Mouse (Mus musculus) midbrain, embryonic 13.5 days (tissue): ENCODE data around the gene Gm11042. TPM values are rescaled to one million over a fixed set of nuclear protein-coding genes. Genes with fewer than 3 reads are reported as not detected.

Experiments used
- ATAC-seq: fragments of 200-750 bp; cut with Nextera tagmentation; 2 replicates; pipeline ENCODE4 v1.8.0; 2017; ENCODE audit warnings: mild to moderate bottlenecking, moderate TSS enrichment, moderate library complexity
- H3K27ac ChIP-seq: fragments of 300-500 bp; sonication (generic); 2 replicates; pipeline ENCODE4 v1.5.1; 2015; ENCODE audit warnings: inconsistent platforms, mild to moderate bottlenecking, moderate library complexity
- H3K27me3 ChIP-seq: fragments of 300-500 bp; sonication (generic); 2 replicates; pipeline ENCODE4 v1.6.1; 2015; ENCODE audit warnings: mild to moderate bottlenecking, inconsistent platforms
- H3K36me3 ChIP-seq: fragments of 300-500 bp; sonication (generic); 2 replicates; pipeline ENCODE4 v1.6.1; 2015; ENCODE audit warnings: mild to moderate bottlenecking, inconsistent platforms
- H3K4me1 ChIP-seq: fragments of 300-500 bp; sonication (generic); replicated peaks from 2 replicates; pipeline ENCODE4 v1.6.1; 2015; ENCODE audit warnings: inconsistent platforms
- H3K4me2 ChIP-seq: fragments of 300-500 bp; sonication (generic); replicated peaks from 2 replicates; pipeline ENCODE4 v1.6.1; 2015; ENCODE audit warnings: moderate library complexity, mild to moderate bottlenecking, inconsistent platforms
- H3K4me3 ChIP-seq: fragments of 300-500 bp; sonication (generic); replicated peaks from 2 replicates; pipeline ENCODE4 v1.5.1; 2015; ENCODE audit warnings: mild to moderate bottlenecking, inconsistent platforms
- H3K9ac ChIP-seq: fragments of 300-500 bp; sonication (generic); replicated peaks from 2 replicates; pipeline ENCODE4 v1.6.1; 2015; ENCODE audit warnings: mild to moderate bottlenecking, inconsistent platforms
- H3K9me3 ChIP-seq: fragments of 300-500 bp; sonication (generic); 2 replicates; pipeline ENCODE4 v1.6.1; 2016; ENCODE audit warnings: mild to moderate bottlenecking, inconsistent platforms
- WGBS: fragments of 180-500 bp; shearing (Covaris S2); methylation state at CpG from one replicate; pipeline ENCODE4 v1.1.7; 2015; 5-methylcytosine and 5-hydroxymethylcytosine counted together
- polyA plus RNA-seq: library from polyadenylated mRNA; unstranded; fragments of >200 nt; fragmentation: Nextera tagmentation; extraction: Ambion mirVana; gene quantifications from 2 replicates; pipeline ENCODE4 v1.2.1, GENCODE M21; 2015

Gene Gm11042
- polyA plus RNA-seq, 1 experiment from 2014 or later = not detected

DNA sequence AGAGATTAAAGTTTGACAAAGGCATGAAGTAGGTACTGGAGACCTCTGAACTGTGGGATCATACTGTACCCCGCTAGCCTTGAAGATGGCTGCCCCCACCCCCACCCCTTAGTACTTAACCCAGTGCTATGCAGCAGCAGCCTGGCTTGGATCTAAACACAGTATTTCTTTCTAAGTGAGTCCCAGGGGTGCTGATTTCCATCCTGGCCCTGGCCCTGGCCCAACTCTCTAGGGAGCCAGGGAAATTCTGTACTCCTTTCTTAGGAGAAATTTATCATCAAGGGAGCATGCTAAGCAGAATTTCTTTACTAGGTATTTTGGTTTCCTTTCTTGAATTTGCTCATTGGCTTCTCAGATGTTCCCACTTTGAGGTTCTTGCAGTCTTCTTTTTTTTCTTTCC is 33.3 kb downstream of the Gm11042 start:
- Histone ChIP-seq H3K4me2 (no peak overlapping the region), H3K9ac (no peak overlapping the region), H3K27me3 (peaks cover 33% of the 10 kb centered on the region), H3K9me3 (no peaks in the 10 kb centered on the region), H3K36me3 (no peaks in the 10 kb centered on the region), H3K4me3 (no peak overlapping the region), H3K27ac (no peak overlapping the region), H3K4me1 (peaks cover 21% of the 10 kb centered on the region)
- 83% methylated on average over 1 of the region's 1 CpGs for WGBS
- ATAC-seq = no peak

GRCm38 (mm10) chr12:74281403-74281802 is 34.8 kb downstream of the Gm11042 start:
- no peak overlapping the region for H3K4me3 ChIP-seq
- no peak overlapping the region for H3K27ac ChIP-seq
- H3K4me2 ChIP-seq = no peak overlapping the region
- no peaks in the 10 kb centered on the region for H3K9me3 ChIP-seq
- 90% methylated on average over 4 of the region's 4 CpGs for WGBS
- H3K9ac ChIP-seq = no peak overlapping the region
- no peak for ATAC-seq
- H3K4me1 ChIP-seq = peaks cover 21% of the 10 kb centered on the region
- H3K27me3 ChIP-seq = peaks cover 33% of the 10 kb centered on the region
- H3K36me3 ChIP-seq = no peaks in the 10 kb centered on the region

GRCm38 (mm10) chr12:74277265-74277664 is 38.9 kb downstream of the Gm11042 start:
- WGBS = 89% methylated on average over 5 of the region's 5 CpGs
- Histone ChIP-seq H3K9me3 (no peaks in the 10 kb centered on the region), H3K4me3 (no peak overlapping the region), H3K4me2 (no peak overlapping the region), H3K4me1 (no peaks in the 10 kb centered on the region), H3K27me3 (0 out of 2 replicates have a peak, but pooled peaks cover 5% of the 10 kb centered on the region), H3K27ac (no peak overlapping the region), H3K9ac (no peak overlapping the region), H3K36me3 (no peaks in the 10 kb centered on the region)
- no peak for ATAC-seq

GRCm38 (mm10) chr12:74272545-74272944 is 43.6 kb downstream of the Gm11042 start:
- Histone ChIP-seq H3K4me1 (no peaks in the 10 kb centered on the region), H3K9me3 (no peaks in the 10 kb centered on the region), H3K27ac (no peak overlapping the region), H3K36me3 (no peaks in the 10 kb centered on the region; the same call in 1 of the 2 replicates), H3K4me2 (no peak overlapping the region), H3K27me3 (no peaks in the 10 kb centered on the region), H3K4me3 (no peak overlapping the region), H3K9ac (no peak overlapping the region)
- 90% methylated on average over 17 of the region's 17 CpGs for WGBS
- no peak for ATAC-seq

- H3K4me3 ChIP-seq = no peak overlapping the region
- ATAC-seq = no peak
- H3K4me1 ChIP-seq = no peaks in the 10 kb centered on the region
- H3K9me3 ChIP-seq = no peaks in the 10 kb centered on the region
- WGBS = 58% methylated on average over 15 of the region's 15 CpGs
- no peaks in the 10 kb centered on the region; the same call in 1 of the 2 replicates for H3K36me3 ChIP-seq
- no peak overlapping the region for H3K9ac ChIP-seq
- H3K27ac ChIP-seq = no peak overlapping the region
- no peaks in the 10 kb centered on the region for H3K27me3 ChIP-seq
- no peak overlapping the region for H3K4me2 ChIP-seq
These were observed 47.4 kb downstream of the Gm11042 start for GRCm38 (mm10) chr12:74268644-74269285.

GRCm38 (mm10) chr12:74267049-74267448 is 49.1 kb downstream of the Gm11042 start:
- no peak overlapping the region for H3K4me2 ChIP-seq
- no peaks in the 10 kb centered on the region for H3K4me1 ChIP-seq
- no peaks in the 10 kb centered on the region; the same call in 1 of the 2 replicates for H3K36me3 ChIP-seq
- WGBS = 96% methylated on average over 4 of the region's 4 CpGs
- no peak overlapping the region for H3K27ac ChIP-seq
- H3K9me3 ChIP-seq = no peaks in the 10 kb centered on the region
- ATAC-seq = no peak
- H3K4me3 ChIP-seq = no peak overlapping the region
- H3K27me3 ChIP-seq = no peaks in the 10 kb centered on the region
- H3K9ac ChIP-seq = no peak overlapping the region
